Mouse (Mus musculus) monocyte, adult 5-6 weeks (primary cell): ENCODE measurements around the gene Fbxo40. TPM values are rescaled to one million over a fixed set of nuclear protein-coding genes. Genes with fewer than 3 reads are reported as not detected.

Experiments
- ATAC-seq: fragments of 153-309, 156-312 bp; replicated peaks from 2 replicates; pipeline ENCODE4 v1.8.0; 2017; ENCODE audit warnings: mild to moderate bottlenecking; ENCODE audit not compliant: low TSS enrichment, insufficient number of reproducible peaks, severe bottlenecking, poor library complexity, low FRiP score
- total RNA-seq: library from RNA; stranded (forward); fragments of 200-1000, 200-491, 200-594 nt; gene quantifications from 3 replicates; pipeline ENCODE4 v1.2.3, GENCODE M21; 2017

Gene Fbxo40
- total RNA-seq, 1 experiment from 2014 or later: 0.38 TPM

- no peak for ATAC-seq
Observed at GRCm38 (mm10) chr16:36949614-36950336, 40.5 kb downstream of the Fbxo40 start.

GRCm38 (mm10) chr16:36947646-36948197, 42.5 kb downstream of the Fbxo40 start:
- ATAC-seq: no peak

- no peak for ATAC-seq
Observed at GRCm38 (mm10) chr16:36946459-36947159, 43.7 kb downstream of the Fbxo40 start.

GRCm38 (mm10) chr16:36944895-36945424, 45.3 kb downstream of the Fbxo40 start:
- ATAC-seq: no peak

- ATAC-seq: no peak
Observed at GRCm38 (mm10) chr16:36943591-36943990, 46.7 kb downstream of the Fbxo40 start.

- no peak for ATAC-seq
Observed at GRCm38 (mm10) chr16:36941895-36942294, 48.4 kb downstream of the Fbxo40 start.

GRCm38 (mm10) chr16:36941137-36941727, 49.0 kb downstream of the Fbxo40 start:
- peak; percentile 75 for ATAC-seq

GRCm38 (mm10) chr16:36935814-36936213, 54.5 kb downstream of the Fbxo40 start:
- ATAC-seq: peak; percentile 62

- peak; percentile 65 for ATAC-seq
Observed at GRCm38 (mm10) chr16:36934841-36935620, 55.2 kb downstream of the Fbxo40 start, which contains the start of gene Hcls1. Gene Hcls1, plus strand, starts transcription at chr16:36934983.

GRCm38 (mm10) chr16:36934131-36934840, 56.0 kb downstream of the Fbxo40 start:
- peak; percentile 27 for ATAC-seq

- no peak for ATAC-seq
Observed at GRCm38 (mm10) chr16:36932546-36932945, 57.7 kb downstream of the Fbxo40 start.

GRCm38 (mm10) chr16:36931976-36932375, 58.3 kb downstream of the Fbxo40 start:
- no peak for ATAC-seq

- ATAC-seq: no peak
Observed at GRCm38 (mm10) chr16:36931381-36931780, 58.9 kb downstream of the Fbxo40 start.

GRCm38 (mm10) chr16:36930231-36931136, 59.8 kb downstream of the Fbxo40 start:
- ATAC-seq: peak; percentile 25; the same call in 1 of the 2 replicates

GRCm38 (mm10) chr16:36929216-36929615, 61.1 kb downstream of the Fbxo40 start:
- no peak for ATAC-seq

- ATAC-seq: no peak
Observed at GRCm38 (mm10) chr16:36928106-36928500, 62.2 kb downstream of the Fbxo40 start.
